Mouse (Mus musculus): ENCODE data around the gene 4930442H23Rik. TPM values are rescaled to one million over a fixed set of nuclear protein-coding genes. Genes with fewer than 3 reads are reported as not detected.
"Not testable (repeated sequence)": the region's sequence is repeated elsewhere in the genome, so short reads cannot be mapped to it uniquely, and the experiment has no call there.

Gene 4930442H23Rik
- total and polyA plus RNA-seq, 2 experiments from 2014 or later = not detected

GRCm38 (mm10) chr10:81182336-81183333, 1.0 kb downstream of the 4930442H23Rik start, which contains the start of gene Dapk3:
Gene Dapk3, plus strand, starts transcription at chr10:81183005.
- peak within 1 kb of the TSS; percentile 54 for H3K4me2 ChIP-seq (ENCODE audit: low read depth, low read length, poor library complexity, severe bottlenecking)
- no peaks in the 10 kb centered on the region for H3K27me3 ChIP-seq (ENCODE audit: insufficient read depth, low read length)
- H3K9ac ChIP-seq (replicated peaks; ENCODE audit: low read length, poor library complexity, severe bottlenecking) = peak within 1 kb of the TSS; percentile 71
- DNase-seq (ENCODE audit: low spot score) (peak; percentile 100), ATAC-seq (ENCODE audit: low FRiP score) (peak; percentile 94)
- peaks cover 50% of the 10 kb centered on the region for H3K36me3 ChIP-seq (ENCODE audit: insufficient read depth, low read length)
- no peaks in the 10 kb centered on the region for H3K9me3 ChIP-seq (ENCODE audit: low read length)
- H3K4me1 ChIP-seq (ENCODE audit: insufficient read depth, low read length) = peaks cover 3% of the 10 kb centered on the region; the same call in 1 of the 2 replicates
- peak within 1 kb of the TSS; percentile 88 for H3K27ac ChIP-seq (ENCODE audit: low read depth, low read length)
- peak within 1 kb of the TSS; percentile 56 for H3K4me3 ChIP-seq (ENCODE audit: low read depth, low read length)
- peak; percentile 12; the same call in 1 of the 2 replicates for TF ChIP-seq CTCF (IDR thresholded peaks at IDR 0.05)
- 5% methylated on average over 53 of the region's 53 CpGs for WGBS

- ATAC-seq (ENCODE audit: low FRiP score); DNase-seq (ENCODE audit: low spot score); H3K4me2 ChIP-seq (ENCODE audit: low read depth, low read length, poor library complexity, severe bottlenecking); H3K9ac ChIP-seq (replicated peaks; ENCODE audit: low read length, poor library complexity, severe bottlenecking); H3K27me3 ChIP-seq (ENCODE audit: insufficient read depth, low read length); H3K4me3 ChIP-seq (ENCODE audit: low read depth, low read length); H3K27ac ChIP-seq (ENCODE audit: low read depth, low read length); H3K4me1 ChIP-seq (ENCODE audit: insufficient read depth, low read length); H3K9me3 ChIP-seq (ENCODE audit: low read length): not testable (repeated sequence)
- peaks cover 45% of the 10 kb centered on the region for H3K36me3 ChIP-seq (ENCODE audit: insufficient read depth, low read length)
- 78% methylated on average over 12 of the region's 12 CpGs for WGBS
These were observed 1.8 kb downstream of the 4930442H23Rik start for GRCm38 (mm10) chr10:81181860-81182259.

DNA sequence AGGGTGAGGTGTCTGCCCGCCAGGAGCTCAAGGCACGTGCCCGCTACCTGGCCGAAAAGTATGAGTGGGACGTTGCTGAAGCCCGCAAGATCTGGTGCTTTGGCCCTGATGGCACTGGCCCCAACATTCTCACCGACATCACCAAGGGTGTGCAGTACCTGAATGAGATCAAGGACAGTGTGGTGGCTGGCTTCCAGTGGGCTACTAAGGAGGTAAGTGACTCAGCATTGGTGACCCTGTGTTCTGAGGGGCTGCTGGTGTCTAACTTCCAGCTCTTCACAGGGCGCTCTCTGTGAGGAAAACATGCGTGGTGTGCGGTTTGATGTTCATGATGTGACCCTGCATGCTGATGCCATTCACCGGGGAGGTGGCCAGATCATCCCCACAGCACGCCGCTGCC, 2.7 kb downstream of the 4930442H23Rik start:
- H3K9me3 ChIP-seq (ENCODE audit: low read length) = no peaks in the 10 kb centered on the region
- ATAC-seq (ENCODE audit: low FRiP score) (no peak), DNase-seq (ENCODE audit: low spot score) (no peak)
- H3K4me2 ChIP-seq (ENCODE audit: low read depth, low read length, poor library complexity, severe bottlenecking) = no peak overlapping the region
- no peak overlapping the region for H3K27ac ChIP-seq (ENCODE audit: low read depth, low read length)
- H3K4me1 ChIP-seq (ENCODE audit: insufficient read depth, low read length) = peaks cover 3% of the 10 kb centered on the region; the same call in 1 of the 2 replicates
- peaks cover 45% of the 10 kb centered on the region for H3K36me3 ChIP-seq (ENCODE audit: insufficient read depth, low read length)
- no peak for TF ChIP-seq CTCF (IDR thresholded peaks at IDR 0.05)
- WGBS = 90% methylated on average over 13 of the region's 13 CpGs
- no peak overlapping the region for H3K4me3 ChIP-seq (ENCODE audit: low read depth, low read length)
- H3K27me3 ChIP-seq (ENCODE audit: insufficient read depth, low read length) = no peaks in the 10 kb centered on the region
- H3K9ac ChIP-seq (replicated peaks; ENCODE audit: low read length, poor library complexity, severe bottlenecking) = no peak overlapping the region

- peaks cover 3% of the 10 kb centered on the region; the same call in 1 of the 2 replicates for H3K4me1 ChIP-seq (ENCODE audit: insufficient read depth, low read length)
- H3K9me3 ChIP-seq (ENCODE audit: low read length) = no peaks in the 10 kb centered on the region
- no peak overlapping the region for H3K9ac ChIP-seq (replicated peaks; ENCODE audit: low read length, poor library complexity, severe bottlenecking)
- TF ChIP-seq CTCF (IDR thresholded peaks at IDR 0.05) = peak; percentile 28; the same call in 1 of the 2 replicates
- ATAC-seq (ENCODE audit: low FRiP score) (no peak), DNase-seq (ENCODE audit: low spot score) (no peak)
- no peak overlapping the region for H3K4me3 ChIP-seq (ENCODE audit: low read depth, low read length)
- peaks cover 45% of the 10 kb centered on the region for H3K36me3 ChIP-seq (ENCODE audit: insufficient read depth, low read length)
- WGBS = 92% methylated on average over 32 of the region's 32 CpGs
- H3K27me3 ChIP-seq (ENCODE audit: insufficient read depth, low read length) = no peaks in the 10 kb centered on the region
- H3K27ac ChIP-seq (ENCODE audit: low read depth, low read length) = no peak overlapping the region
- no peak overlapping the region for H3K4me2 ChIP-seq (ENCODE audit: low read depth, low read length, poor library complexity, severe bottlenecking)
These were observed 4.0 kb downstream of the 4930442H23Rik start for GRCm38 (mm10) chr10:81179451-81180342.

- 92% methylated on average over 11 of the region's 11 CpGs for WGBS
- no peak for TF ChIP-seq CTCF (IDR thresholded peaks at IDR 0.05)
- Histone ChIP-seq H3K27ac (ENCODE audit: low read depth, low read length) (no peak overlapping the region), H3K27me3 (ENCODE audit: insufficient read depth, low read length) (no peaks in the 10 kb centered on the region), H3K4me3 (ENCODE audit: low read depth, low read length) (no peak overlapping the region), H3K9me3 (ENCODE audit: low read length) (no peaks in the 10 kb centered on the region), H3K4me1 (ENCODE audit: insufficient read depth, low read length) (peaks cover 3% of the 10 kb centered on the region; the same call in 1 of the 2 replicates), H3K36me3 (ENCODE audit: insufficient read depth, low read length) (peaks cover 39% of the 10 kb centered on the region), H3K4me2 (ENCODE audit: low read depth, low read length, poor library complexity, severe bottlenecking) (no peak overlapping the region), H3K9ac (replicated peaks; ENCODE audit: low read length, poor library complexity, severe bottlenecking) (no peak overlapping the region)
- DNase-seq (ENCODE audit: low spot score) (no peak), ATAC-seq (ENCODE audit: low FRiP score) (no peak)
These were observed 4.7 kb downstream of the 4930442H23Rik start for GRCm38 (mm10) chr10:81178927-81179326.

All from midbrain, postnatal 0 days (tissue).